Mouse (Mus musculus) hindbrain, postnatal 0 days (tissue): ENCODE measurements around the gene Pdgfc. TPM values are rescaled to one million over a fixed set of nuclear protein-coding genes. Genes with fewer than 3 reads are reported as not detected.
A peak's percentile ranks its signal among the peaks of the same experiment; 100 is the strongest.

Experiments used
- ATAC-seq: fragments of 200-750 bp; cut with Nextera tagmentation; 2 replicates; pipeline ENCODE4 v1.8.0; 2017; ENCODE audit warnings: mild to moderate bottlenecking, moderate TSS enrichment, moderate library complexity
- DNase-seq: peaks from one replicate; pipeline ENCODE4 v3.0.0-alpha.2; 2015; ENCODE audit warnings: low spot score
- H3K27ac ChIP-seq: fragments of 300-500 bp; sonication (generic); 2 replicates; pipeline ENCODE4 v1.5.1; 2014; ENCODE audit warnings: mild to moderate bottlenecking
- H3K27me3 ChIP-seq: fragments of 300-500 bp; sonication (generic); 2 replicates; pipeline ENCODE4 v1.6.1; 2014; ENCODE audit warnings: low read length, mixed read lengths; ENCODE audit not compliant: insufficient read depth
- H3K36me3 ChIP-seq: fragments of 300-500 bp; sonication (generic); 2 replicates; pipeline ENCODE4 v1.6.1; 2014; ENCODE audit warnings: low read length, mixed read lengths; ENCODE audit not compliant: insufficient read depth
- H3K4me1 ChIP-seq: fragments of 300-500 bp; sonication (generic); 2 replicates; pipeline ENCODE4 v1.6.1; 2014; ENCODE audit warnings: antibody characterized with exemption, low read length, mixed read lengths; ENCODE audit not compliant: insufficient read depth
- H3K4me2 ChIP-seq: fragments of 300-500 bp; sonication (generic); 2 replicates; pipeline ENCODE4 v1.6.1; 2014; ENCODE audit warnings: low read depth, mild to moderate bottlenecking, low read length, moderate library complexity, mixed read lengths
- H3K4me3 ChIP-seq: fragments of 300-500 bp; sonication (generic); 2 replicates; pipeline ENCODE4 v1.5.1; 2014; ENCODE audit warnings: low read length
- H3K9ac ChIP-seq: fragments of 300-500 bp; sonication (generic); replicated peaks from 2 replicates; pipeline ENCODE4 v1.6.1; 2014; ENCODE audit warnings: mild to moderate bottlenecking, low read length, moderate library complexity, mixed read lengths
- H3K9me3 ChIP-seq: fragments of 300-500 bp; sonication (generic); 2 replicates; pipeline ENCODE4 v1.6.1; 2016; ENCODE audit warnings: low read length, mixed read lengths
- CTCF ChIP-seq: IDR thresholded peaks from 2 replicates; pipeline ENCODE4 v1.5.1; 2016; ENCODE audit warnings: antibody characterized with exemption, control low read depth, low read depth
- WGBS: fragments of 180-500 bp; shearing (Covaris S2); extraction: QIAGEN DNeasy Blood & Tissue Kit; methylation state at CpG from one replicate; pipeline ENCODE4 v1.1.7; 2014; 5-methylcytosine and 5-hydroxymethylcytosine counted together
- polyA plus RNA-seq: library from polyadenylated mRNA; unstranded; fragments of >200 nt; fragmentation: Nextera tagmentation; extraction: Ambion mirVana; gene quantifications from 2 replicates; pipeline ENCODE4 v1.2.1, GENCODE M21; 2015
- total RNA-seq: library from RNA; depleted of rRNA; stranded (reverse); fragments of >200 nt; gene quantifications from 2 replicates; pipeline ENCODE4 v1.2.3, GENCODE M21; 2014; rRNA removed

The Pdgfc gene
- total RNA-seq (5.4 and 7.1 TPM in 2 replicates), polyA plus RNA-seq (7.5 and 7.7 TPM in 2 replicates)

DNA sequence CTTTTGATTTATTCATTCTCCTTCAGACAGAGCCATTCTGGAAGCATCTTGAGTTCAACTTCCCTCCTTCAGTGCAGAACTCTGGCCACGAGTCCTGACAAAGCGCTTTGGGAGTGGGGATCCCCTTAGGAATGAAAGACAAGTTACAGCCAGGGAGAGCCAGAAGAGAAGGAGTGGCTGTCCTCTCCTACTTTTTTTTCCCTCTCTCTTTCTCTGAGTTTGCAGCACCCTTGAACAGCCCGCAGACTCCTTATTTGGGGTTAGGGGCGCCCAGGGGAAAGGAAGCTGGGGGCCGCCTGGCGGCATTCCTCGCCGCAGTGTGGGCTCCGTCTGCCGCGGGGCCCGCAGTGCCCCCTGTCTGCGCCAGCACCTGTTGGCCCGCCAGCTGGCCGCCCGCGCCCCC lies at the start of gene Pdgfc:
Gene Pdgfc, plus strand, starts transcription at position 266 of the 403 bp plus-strand sequence.
- WGBS: 1% methylated on average over 16 of the region's 17 CpGs
- Histone ChIP-seq H3K9ac (peak within 1 kb of the TSS; percentile 82), H3K4me1 (no peaks in the 10 kb centered on the region; the same call in 1 of the 2 replicates), H3K4me3 (peak within 1 kb of the TSS; percentile 87), H3K27ac (peak within 1 kb of the TSS; percentile 78), H3K27me3 (no peaks in the 10 kb centered on the region), H3K36me3 (no peaks in the 10 kb centered on the region), H3K9me3 (no peaks in the 10 kb centered on the region), H3K4me2 (peak within 1 kb of the TSS; percentile 93)
- TF ChIP-seq CTCF: peak; percentile 19; the same call in 1 of the 2 replicates
- DNase-seq (no peak), ATAC-seq (peak; percentile 65)

DNA sequence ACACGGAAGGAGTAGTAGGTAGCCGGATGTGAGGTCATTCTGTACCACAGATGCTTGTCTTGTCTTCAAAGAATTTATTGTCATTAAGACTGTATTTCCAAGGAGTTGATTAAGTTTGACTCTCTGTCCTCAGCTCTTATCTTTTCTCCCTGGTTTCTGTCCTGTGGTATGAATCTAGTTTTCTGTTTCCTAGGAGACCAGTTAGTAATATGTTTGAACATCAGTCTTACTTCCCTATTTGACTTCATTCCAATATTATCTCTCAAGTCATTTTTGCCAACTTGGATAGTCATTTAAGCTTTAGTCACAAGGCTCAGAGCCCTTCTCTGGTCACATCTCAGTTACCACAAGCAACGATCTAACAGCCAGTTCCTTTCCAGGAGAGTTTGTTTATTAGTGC lies 27.0 kb upstream of the Pdgfc start:
- H3K9ac ChIP-seq: no peak overlapping the region
- no peak for TF ChIP-seq CTCF

DNA sequence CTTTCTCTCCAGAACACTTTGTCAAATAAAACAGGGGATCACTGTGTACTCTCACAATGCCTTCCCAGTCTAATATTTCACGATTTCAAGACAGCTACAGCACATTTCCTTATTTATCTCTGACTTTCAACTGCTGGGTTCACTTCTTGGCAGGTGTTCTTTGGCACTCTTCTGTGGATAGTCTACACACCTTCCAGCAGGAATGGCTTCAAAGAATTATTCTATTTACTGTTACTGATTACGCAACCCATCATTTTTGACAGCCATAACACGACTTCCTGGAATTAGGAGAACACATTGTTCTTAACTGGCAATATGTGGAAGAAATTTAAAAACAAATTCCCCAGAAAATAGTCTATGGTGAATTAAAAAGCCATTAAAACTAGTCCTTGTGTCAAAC lies 26.3 kb upstream of the Pdgfc start:
- ATAC-seq (no peak), DNase-seq (no peak)
- no peaks in the 10 kb centered on the region for H3K36me3 ChIP-seq
- H3K4me3 ChIP-seq: no peak overlapping the region
- WGBS: 74% methylated on average over 3 of the region's 3 CpGs
- no peaks in the 10 kb centered on the region for H3K9me3 ChIP-seq
- no peaks in the 10 kb centered on the region for H3K4me1 ChIP-seq
- no peak overlapping the region for H3K27ac ChIP-seq
- no peak overlapping the region for H3K9ac ChIP-seq
- no peak for TF ChIP-seq CTCF
- no peak overlapping the region for H3K4me2 ChIP-seq
- no peaks in the 10 kb centered on the region for H3K27me3 ChIP-seq

More for the DNA sequence above, 27.0 kb upstream of the Pdgfc start:
- Histone ChIP-seq H3K4me3 (no peak overlapping the region), H3K36me3 (no peaks in the 10 kb centered on the region), H3K27me3 (no peaks in the 10 kb centered on the region), H3K4me1 (no peaks in the 10 kb centered on the region), H3K27ac (no peak overlapping the region), H3K4me2 (no peak overlapping the region), H3K9me3 (no peaks in the 10 kb centered on the region)
- WGBS: 81% methylated on average over 3 of the region's 3 CpGs
- DNase-seq (no peak), ATAC-seq (no peak)

DNA sequence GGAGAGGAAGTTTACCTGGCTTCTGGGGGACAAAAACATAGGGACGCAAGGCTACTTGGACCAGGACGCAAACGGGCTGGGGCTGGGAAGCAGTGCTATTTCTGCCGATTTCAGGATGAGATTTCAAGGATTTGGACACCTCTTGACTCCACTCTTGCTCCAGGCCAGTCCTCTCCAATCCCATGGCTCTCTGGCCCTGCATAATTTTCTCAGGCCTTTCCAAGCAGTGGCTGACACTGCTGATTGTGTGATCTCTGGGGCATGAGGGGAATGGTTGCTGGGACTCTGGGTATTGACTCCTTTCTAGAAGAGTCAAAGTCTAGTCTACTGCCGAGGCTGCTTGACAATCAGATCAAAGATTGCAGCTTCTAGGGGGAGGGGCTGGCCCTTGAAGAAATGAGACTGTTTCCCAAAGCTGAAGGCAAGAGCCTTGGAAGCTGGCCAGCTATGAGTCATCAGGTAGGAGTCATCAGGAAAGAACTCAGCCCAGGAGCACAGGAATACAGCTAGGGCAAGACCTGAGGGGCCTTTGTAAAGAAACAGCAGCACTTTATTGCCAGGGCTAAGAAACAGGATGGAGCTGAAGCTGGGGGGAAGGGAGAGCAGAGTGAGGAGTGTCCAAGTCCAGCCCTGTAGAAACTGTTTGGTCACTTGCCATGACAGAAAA lies 18.7 kb upstream of the Pdgfc start:
- Histone ChIP-seq H3K9ac (no peak overlapping the region), H3K36me3 (no peaks in the 10 kb centered on the region), H3K9me3 (no peaks in the 10 kb centered on the region), H3K4me1 (no peaks in the 10 kb centered on the region), H3K4me2 (no peak overlapping the region), H3K27ac (no peak overlapping the region), H3K4me3 (no peak overlapping the region), H3K27me3 (no peaks in the 10 kb centered on the region)
- DNase-seq (peak; percentile 12), ATAC-seq (no peak)
- 83% methylated on average over 5 of the region's 5 CpGs for WGBS
- no peak for TF ChIP-seq CTCF

DNA sequence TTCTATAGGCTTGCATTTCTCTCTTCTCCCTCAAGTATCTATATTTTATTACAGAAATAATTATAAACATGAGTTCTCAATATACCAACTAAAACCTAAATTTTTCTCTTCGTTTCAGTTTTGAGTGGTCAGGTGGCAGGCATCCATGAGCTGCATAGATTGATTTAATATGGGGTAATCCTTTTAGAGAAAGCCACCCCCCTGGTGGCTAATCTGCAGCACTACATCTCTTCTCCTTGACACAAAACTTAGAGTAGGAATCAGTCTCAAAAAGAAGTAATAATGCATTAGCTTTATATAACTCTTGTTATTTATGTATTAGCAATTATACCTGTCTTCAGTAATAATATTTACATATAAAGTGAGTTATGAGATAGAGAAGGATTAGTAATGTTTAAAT lies 16.2 kb upstream of the Pdgfc start:
- no peak for DNase-seq
- H3K36me3 ChIP-seq: no peaks in the 10 kb centered on the region
- no peaks in the 10 kb centered on the region for H3K27me3 ChIP-seq
- no peaks in the 10 kb centered on the region for H3K4me1 ChIP-seq
- H3K9ac ChIP-seq: no peak overlapping the region
- TF ChIP-seq CTCF: peak; percentile 47
- H3K9me3 ChIP-seq: no peaks in the 10 kb centered on the region
- H3K27ac ChIP-seq: no peak overlapping the region
- no peak overlapping the region for H3K4me2 ChIP-seq
- ATAC-seq: no peak
- 58% methylated on average over 1 of the region's 1 CpGs for WGBS
- no peak overlapping the region for H3K4me3 ChIP-seq

DNA sequence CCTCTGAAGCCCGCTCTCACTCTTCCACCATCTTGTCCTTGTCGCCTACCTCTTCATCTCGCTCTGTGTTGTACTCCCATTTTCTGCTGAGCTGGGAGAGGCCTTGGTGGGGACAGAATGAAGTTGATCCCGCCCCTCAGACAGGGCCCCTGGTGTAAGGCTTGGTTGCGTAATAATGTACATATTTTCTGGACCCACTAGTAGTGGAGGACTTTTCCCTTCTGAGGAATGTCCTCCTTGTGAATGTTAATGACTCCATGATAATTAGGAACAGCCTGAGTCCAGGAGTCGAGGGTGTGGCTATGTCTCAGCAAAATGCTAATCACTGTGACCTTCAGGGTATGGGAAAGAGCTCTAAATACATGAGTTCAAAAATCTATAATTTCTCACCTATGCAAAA lies 14.4 kb upstream of the Pdgfc start:
- no peak overlapping the region for H3K9ac ChIP-seq
- no peak for TF ChIP-seq CTCF
- H3K27ac ChIP-seq: no peak overlapping the region
- H3K36me3 ChIP-seq: no peaks in the 10 kb centered on the region
- no peaks in the 10 kb centered on the region for H3K27me3 ChIP-seq
- 82% methylated on average over 6 of the region's 6 CpGs for WGBS
- no peaks in the 10 kb centered on the region for H3K4me1 ChIP-seq
- no peak overlapping the region for H3K4me3 ChIP-seq
- DNase-seq (no peak), ATAC-seq (no peak)
- no peaks in the 10 kb centered on the region for H3K9me3 ChIP-seq
- H3K4me2 ChIP-seq: no peak overlapping the region

DNA sequence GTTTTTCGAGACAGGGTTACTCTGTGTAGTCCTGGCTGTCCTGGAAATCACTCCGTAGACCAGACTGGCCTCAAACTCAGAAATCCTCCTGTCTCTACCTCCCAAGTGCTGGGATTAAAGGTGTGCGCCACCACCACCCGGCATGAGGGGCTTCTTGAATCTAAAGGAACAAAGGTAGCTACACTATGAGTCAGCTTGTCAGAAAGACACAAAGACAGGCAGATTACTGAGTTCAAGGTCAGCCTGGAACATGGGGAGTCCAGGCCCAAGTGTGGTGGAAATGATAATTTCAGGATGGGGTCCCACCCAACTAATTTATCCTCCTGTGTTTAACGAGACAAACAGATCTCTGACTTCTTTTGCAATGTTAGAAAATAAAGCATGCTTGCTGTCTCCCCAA lies 13.9 kb upstream of the Pdgfc start:
- Histone ChIP-seq H3K4me1 (no peaks in the 10 kb centered on the region), H3K9me3 (no peaks in the 10 kb centered on the region), H3K36me3 (no peaks in the 10 kb centered on the region), H3K27me3 (no peaks in the 10 kb centered on the region), H3K4me3 (no peak overlapping the region), H3K9ac (no peak overlapping the region), H3K4me2 (no peak overlapping the region), H3K27ac (no peak overlapping the region)
- 77% methylated on average over 5 of the region's 5 CpGs for WGBS
- TF ChIP-seq CTCF: no peak
- ATAC-seq (no peak), DNase-seq (no peak)
